Mouse (Mus musculus): ENCODE results near the gene Zdhhc22. TPM values are rescaled to one million over a fixed set of nuclear protein-coding genes. Genes with fewer than 3 reads are reported as not detected.

The Zdhhc22 gene
- polyA plus RNA-seq, 1 experiment, result 0.01 TPM

DNA sequence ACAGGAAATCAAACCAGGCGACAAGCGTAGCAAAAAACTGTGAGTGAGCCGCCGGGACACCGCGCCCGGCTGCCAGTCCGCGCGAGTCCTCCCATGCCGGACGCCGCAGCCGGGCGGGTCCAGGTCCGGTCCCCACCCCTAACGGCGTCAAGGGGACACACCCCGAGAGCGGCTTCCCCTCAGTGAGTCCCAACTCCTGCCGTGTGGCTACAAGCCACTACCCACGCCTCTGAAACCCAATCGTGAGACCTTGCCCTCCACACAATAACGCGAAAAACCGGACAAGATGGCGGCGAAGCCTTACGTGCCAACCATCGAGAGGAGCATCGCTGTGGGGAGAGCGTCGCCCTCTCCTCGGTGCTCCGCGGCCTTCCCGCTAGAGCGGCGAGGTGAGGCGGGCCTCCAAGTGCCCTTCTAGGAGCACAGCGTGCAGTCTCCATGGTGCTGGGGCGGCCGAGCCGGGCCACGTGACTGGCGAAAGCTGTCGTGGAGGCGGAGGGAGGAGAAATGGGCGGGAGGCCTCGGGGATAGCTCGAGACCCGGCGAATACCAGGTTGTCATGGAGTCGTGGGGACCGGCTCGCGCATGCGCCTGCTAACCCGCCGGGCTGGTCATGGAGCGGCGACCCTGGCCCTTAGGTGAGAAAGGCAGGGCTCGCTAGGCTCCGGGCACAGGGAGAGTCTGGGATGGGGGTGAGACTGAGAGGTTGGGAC lies 43.2 kb downstream of the Zdhhc22 start, which contains the start of gene Cipc:
TSS of gene Cipc (plus strand) at position 182 of the 713 bp plus-strand sequence.
- peak within 1 kb of the TSS; percentile 97 for H3K4me2 ChIP-seq (ENCODE audit: low read depth)
- peak within 1 kb of the TSS; percentile 81 for H3K4me3 ChIP-seq
- H3K27me3 ChIP-seq (ENCODE audit: control insufficient read depth, insufficient read depth, insufficient read length), result no peaks in the 10 kb centered on the region
- H3K79me2 ChIP-seq (ENCODE audit: control insufficient read depth, insufficient read depth), result peaks cover 41% of the 10 kb centered on the region
- TF ChIP-seq REST (IDR thresholded peaks at IDR 0.05; ENCODE audit: insufficient read depth, insufficient read length) (no peak), MAX (IDR thresholded peaks at IDR 0.05; ENCODE audit: low read depth) (peak; percentile 61), POLR2A (IDR thresholded peaks at IDR 0.05; ENCODE audit: insufficient read length, low read depth) (peak; percentile 59), TCF12 (IDR thresholded peaks at IDR 0.05; ENCODE audit: insufficient read depth, poor library complexity, severe bottlenecking) (no peak), MYOG (IDR thresholded peaks at IDR 0.05; ENCODE audit: control insufficient read depth in 1 of 3, insufficient read depth in 1 of 3, insufficient read length in 2 of 3, low read depth in 2 of 3) (peak in 1 of 3 experiments; percentile 23), E2F4 (IDR thresholded peaks at IDR 0.05; ENCODE audit: insufficient read depth) (no peak), SRF (IDR thresholded peaks at IDR 0.05; ENCODE audit: control insufficient read depth, insufficient read length, low read depth) (peak; percentile 24), MYOD1 (IDR thresholded peaks at IDR 0.05; ENCODE audit: control insufficient read depth in 1 of 3, insufficient read length in 2 of 3, low read depth in 2 of 3) (peak in 1 of 3 experiments; percentile 34), USF1 (IDR thresholded peaks at IDR 0.05; ENCODE audit: low read depth) (peak; percentile 97), POLR2AphosphoS2 (IDR thresholded peaks at IDR 0.05; ENCODE audit: insufficient read length, low read depth) (peak; percentile 86)
- H3K36me3 ChIP-seq (ENCODE audit: control insufficient read depth, insufficient read depth), result peaks cover under 1% of the 10 kb centered on the region
- peak within 1 kb of the TSS; percentile 72 for H3ac ChIP-seq (ENCODE audit: control insufficient read depth, insufficient read length)

DNA sequence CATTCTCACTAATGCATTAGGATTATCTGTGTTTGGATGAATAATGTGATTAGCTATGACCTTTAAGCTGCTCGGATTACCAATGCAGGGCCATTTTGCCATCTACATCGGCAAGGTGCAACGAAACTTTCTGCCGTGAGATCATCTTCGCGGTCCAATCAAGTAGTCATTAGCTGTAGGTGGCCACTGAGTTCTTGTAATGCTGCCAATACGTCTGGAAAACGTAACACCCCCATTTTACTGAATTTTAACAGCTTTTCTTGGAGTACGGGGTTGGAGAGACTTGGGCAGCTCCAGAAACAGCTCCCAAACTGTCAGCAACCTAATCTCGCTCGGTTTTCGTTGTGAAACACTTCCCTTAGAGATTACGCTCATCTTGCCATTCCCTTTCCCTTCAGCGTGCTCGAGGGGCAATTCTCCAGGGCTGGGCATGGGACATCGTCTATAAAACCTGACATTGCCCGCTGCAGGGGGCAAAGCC lies 43.9 kb downstream of the Zdhhc22 start:
- H3K27me3 ChIP-seq (ENCODE audit: control insufficient read depth, insufficient read depth, insufficient read length), result no peaks in the 10 kb centered on the region
- no peak for TF ChIP-seq TCF12 (IDR thresholded peaks at IDR 0.05; ENCODE audit: insufficient read depth, poor library complexity, severe bottlenecking)
- peak; percentile 28 for TF ChIP-seq POLR2A (IDR thresholded peaks at IDR 0.05; ENCODE audit: insufficient read length, low read depth)
- no peak for TF ChIP-seq POLR2AphosphoS2 (IDR thresholded peaks at IDR 0.05; ENCODE audit: insufficient read length, low read depth)

DNA sequence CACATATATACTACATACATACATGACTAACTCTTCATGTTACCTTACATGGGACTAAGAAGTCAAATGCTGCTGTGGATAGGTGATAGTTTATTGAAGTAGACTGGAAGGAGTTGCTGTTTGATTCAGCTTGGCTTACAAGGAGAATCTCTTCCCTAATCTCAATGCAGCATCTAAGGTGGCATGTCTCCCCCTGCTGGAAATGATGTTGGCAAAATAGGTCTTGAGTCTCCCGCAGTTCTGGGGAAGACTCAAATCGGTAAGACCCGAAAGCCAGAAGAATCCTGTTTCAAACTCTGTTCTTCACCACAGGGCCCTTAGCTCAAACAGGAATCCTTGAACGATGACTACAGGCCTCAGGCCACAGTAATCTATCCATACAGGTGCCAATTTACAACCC lies 45.1 kb downstream of the Zdhhc22 start:
- Histone ChIP-seq H3K4me2 (ENCODE audit: low read depth) (no peak overlapping the region), H3ac (ENCODE audit: control insufficient read depth, insufficient read length) (no peak overlapping the region), H3K4me3 (no peak overlapping the region), H3K79me2 (ENCODE audit: control insufficient read depth, insufficient read depth) (peaks cover 22% of the 10 kb centered on the region), H3K36me3 (ENCODE audit: control insufficient read depth, insufficient read depth) (no peaks in the 10 kb centered on the region), H3K27me3 (ENCODE audit: control insufficient read depth, insufficient read depth, insufficient read length) (no peaks in the 10 kb centered on the region)
- no peak for TF ChIP-seq MYOG (IDR thresholded peaks at IDR 0.05; ENCODE audit: control insufficient read depth in 1 of 3, insufficient read depth in 1 of 3, insufficient read length in 2 of 3, low read depth in 2 of 3)
- no peak for TF ChIP-seq POLR2AphosphoS2 (IDR thresholded peaks at IDR 0.05; ENCODE audit: insufficient read length, low read depth)
- TF ChIP-seq CEBPB (IDR thresholded peaks at IDR 0.05; ENCODE audit: insufficient read depth, poor library complexity, severe bottlenecking), result no peak

More for the DNA sequence above, 43.9 kb downstream of the Zdhhc22 start:
- H3K79me2 ChIP-seq (ENCODE audit: control insufficient read depth, insufficient read depth), result peaks cover 34% of the 10 kb centered on the region
- peak overlapping the region; percentile 89 for H3K4me2 ChIP-seq (ENCODE audit: low read depth)
- H3K4me3 ChIP-seq, result peak overlapping the region; percentile 81
- H3ac ChIP-seq (ENCODE audit: control insufficient read depth, insufficient read length), result peak overlapping the region; percentile 72
- H3K36me3 ChIP-seq (ENCODE audit: control insufficient read depth, insufficient read depth), result no peaks in the 10 kb centered on the region

DNA sequence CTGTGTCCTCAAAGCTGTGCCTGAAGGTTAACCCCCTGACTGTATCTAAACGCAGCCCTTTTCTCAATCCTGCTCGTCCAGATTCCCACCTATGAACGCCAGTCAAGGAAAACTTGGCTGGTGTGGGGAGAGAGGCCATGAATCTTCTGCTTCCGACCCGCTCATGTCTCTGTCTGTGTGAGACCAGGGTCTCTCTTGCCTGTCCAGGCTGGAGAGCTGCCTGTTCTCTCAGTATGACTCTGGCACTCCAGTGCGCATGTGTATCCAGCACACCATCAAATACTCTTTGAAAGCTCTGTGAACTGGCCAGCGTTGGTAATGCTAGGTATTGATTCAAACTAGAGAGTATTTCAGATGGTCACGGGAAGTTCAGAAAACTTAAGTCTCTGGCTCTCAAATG lies 46.8 kb downstream of the Zdhhc22 start:
- H3K27me3 ChIP-seq (ENCODE audit: control insufficient read depth, insufficient read depth, insufficient read length), result no peaks in the 10 kb centered on the region

DNA sequence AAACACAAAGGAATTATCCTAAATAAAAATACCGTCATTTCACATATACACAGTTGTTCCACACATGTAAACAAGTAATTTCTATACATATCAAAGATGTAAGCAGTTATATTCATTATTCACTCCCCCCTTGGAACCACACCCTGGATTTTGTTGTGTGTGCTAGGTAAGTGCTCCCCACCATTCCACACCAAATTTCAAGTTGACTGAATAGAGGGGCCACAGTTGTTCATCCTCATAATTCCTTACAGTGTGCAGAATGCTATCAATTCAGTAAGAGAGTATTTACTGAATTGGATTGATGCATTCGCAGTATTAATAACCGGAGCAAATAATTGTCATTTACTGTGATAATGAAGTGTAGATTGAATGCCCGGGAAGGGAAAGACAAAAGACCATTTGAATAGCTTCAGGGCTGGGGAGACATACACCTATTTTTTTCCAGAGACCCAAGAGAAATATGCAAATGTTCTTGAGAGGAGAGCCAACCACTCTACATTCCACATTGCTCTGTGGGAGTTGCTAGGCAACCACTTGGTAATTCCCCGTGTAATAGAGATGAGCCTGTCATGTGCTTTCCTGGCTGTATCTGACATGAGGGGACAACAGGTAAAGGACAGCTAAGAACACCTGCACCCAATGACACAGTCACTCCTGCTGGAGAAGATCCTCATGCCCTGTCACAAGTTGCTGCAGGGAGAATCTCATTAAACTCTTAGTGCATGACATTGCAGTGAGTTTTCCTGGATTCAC lies 48.3 kb downstream of the Zdhhc22 start:
- Histone ChIP-seq H3K4me3 (no peak overlapping the region), H3K36me3 (ENCODE audit: control insufficient read depth, insufficient read depth) (no peaks in the 10 kb centered on the region), H3K79me2 (ENCODE audit: control insufficient read depth, insufficient read depth) (no peaks in the 10 kb centered on the region), H3ac (ENCODE audit: control insufficient read depth, insufficient read length) (no peak overlapping the region), H3K4me2 (ENCODE audit: low read depth) (peak overlapping the region; percentile 55), H3K27me3 (ENCODE audit: control insufficient read depth, insufficient read depth, insufficient read length) (no peaks in the 10 kb centered on the region)
- TF ChIP-seq MAX (IDR thresholded peaks at IDR 0.05; ENCODE audit: low read depth), result no peak
- no peak for TF ChIP-seq POLR2AphosphoS2 (IDR thresholded peaks at IDR 0.05; ENCODE audit: insufficient read length, low read depth)
- no peak for TF ChIP-seq TCF3 (IDR thresholded peaks at IDR 0.05; ENCODE audit: insufficient read length, low read depth)
- TF ChIP-seq TCF12 (IDR thresholded peaks at IDR 0.05; ENCODE audit: insufficient read depth, poor library complexity, severe bottlenecking), result no peak
- no peak for TF ChIP-seq SRF (IDR thresholded peaks at IDR 0.05; ENCODE audit: control insufficient read depth, insufficient read length, low read depth)
- TF ChIP-seq MYOD1 (IDR thresholded peaks at IDR 0.05; ENCODE audit: control insufficient read depth in 1 of 3, insufficient read length in 2 of 3, low read depth in 2 of 3), result no peak
- TF ChIP-seq E2F4 (IDR thresholded peaks at IDR 0.05; ENCODE audit: insufficient read depth), result no peak

More for the DNA sequence above, 46.8 kb downstream of the Zdhhc22 start:
- peaks cover 10% of the 10 kb centered on the region for H3K79me2 ChIP-seq (ENCODE audit: control insufficient read depth, insufficient read depth)
- H3K4me3 ChIP-seq, result no peak overlapping the region
- H3K4me2 ChIP-seq (ENCODE audit: low read depth), result no peak overlapping the region
- no peaks in the 10 kb centered on the region for H3K36me3 ChIP-seq (ENCODE audit: control insufficient read depth, insufficient read depth)
- no peak overlapping the region for H3ac ChIP-seq (ENCODE audit: control insufficient read depth, insufficient read length)
- TF ChIP-seq TCF12 (IDR thresholded peaks at IDR 0.05; ENCODE audit: insufficient read depth, poor library complexity, severe bottlenecking), result no peak
- TF ChIP-seq SRF (IDR thresholded peaks at IDR 0.05; ENCODE audit: control insufficient read depth, insufficient read length, low read depth), result no peak
- no peak for TF ChIP-seq POLR2A (IDR thresholded peaks at IDR 0.05; ENCODE audit: insufficient read length, low read depth)
- TF ChIP-seq CEBPB (IDR thresholded peaks at IDR 0.05; ENCODE audit: insufficient read depth, poor library complexity, severe bottlenecking), result no peak
- no peak for TF ChIP-seq MAX (IDR thresholded peaks at IDR 0.05; ENCODE audit: low read depth)
- TF ChIP-seq POLR2AphosphoS2 (IDR thresholded peaks at IDR 0.05; ENCODE audit: insufficient read length, low read depth), result no peak
- TF ChIP-seq MYOD1 (IDR thresholded peaks at IDR 0.05; ENCODE audit: control insufficient read depth in 1 of 3, insufficient read length in 2 of 3, low read depth in 2 of 3), result no peak
